Mouse (Mus musculus): ENCODE results near the gene Btbd35f16. TPM values are rescaled to one million over a fixed set of nuclear protein-coding genes. Genes with fewer than 3 reads are reported as not detected.
"Not testable (repeated sequence)": the region's sequence is repeated elsewhere in the genome, so short reads cannot be mapped to it uniquely, and the experiment has no call there.

The Btbd35f16 gene
- polyA plus RNA-seq (2015; fragmentation: Nextera tagmentation; extraction: Ambion mirVana), result not detected in 2 replicates

- not testable (repeated sequence) for H3K9ac ChIP-seq; ATAC-seq (ENCODE audit: low FRiP score, low read depth)
- WGBS, result no CpG with 5 or more reads among the region's 3 CpGs
Observed at GRCm38 (mm10) chrX:3956902-3957301, at the start of gene Btbd35f16. Gene Btbd35f16, minus strand, starts transcription at chrX:3957002.

More at GRCm38 (mm10) chrX:3956902-3957301, at the start of gene Btbd35f16:
- not testable (repeated sequence) for H3K4me3 ChIP-seq; H3K9me3 ChIP-seq; H3K4me2 ChIP-seq; H3K4me1 ChIP-seq (replicated peaks); H3K36me3 ChIP-seq; H3K27me3 ChIP-seq; H3K27ac ChIP-seq (replicated peaks)

Other genes starting within 250 kb of the Btbd35f16 start
- not detected in 2 replicates for gene Btbd35f10, start 204.1 kb downstream of the Btbd35f16 start, polyA plus RNA-seq (2015; fragmentation: Nextera tagmentation; extraction: Ambion mirVana)
- not detected in 2 replicates for gene Btbd35f3, start 80.7 kb upstream of the Btbd35f16 start, polyA plus RNA-seq (2015; fragmentation: Nextera tagmentation; extraction: Ambion mirVana)
- gene Btbd35f28, start 239.6 kb upstream of the Btbd35f16 start, polyA plus RNA-seq (2015; fragmentation: Nextera tagmentation; extraction: Ambion mirVana), result not detected in 2 replicates